Mouse (Mus musculus) bone marrow macrophage, adult 2 months (primary cell): ENCODE results near the gene Myl6.

Experiments
- CTCF ChIP-seq: IDR thresholded peaks from 2 replicates; pipeline ENCODE4 v1.5.1; 2012; ENCODE audit warnings: low read depth, mild to moderate bottlenecking, low read length, moderate library complexity
- POLR2A ChIP-seq: IDR thresholded peaks from 2 replicates; pipeline ENCODE4 v1.6.1; 2012; ENCODE audit warnings: mild to moderate bottlenecking, low read depth, low read length, borderline replicate concordance

GRCm38 (mm10) chr10:128487861-128488712 is 5.9 kb downstream of the Myl6 start:
- TF ChIP-seq CTCF (no peak), POLR2A (no peak)
